ENCODE assay signal across 13 mouse cellular contexts in the genomic region with DNA sequence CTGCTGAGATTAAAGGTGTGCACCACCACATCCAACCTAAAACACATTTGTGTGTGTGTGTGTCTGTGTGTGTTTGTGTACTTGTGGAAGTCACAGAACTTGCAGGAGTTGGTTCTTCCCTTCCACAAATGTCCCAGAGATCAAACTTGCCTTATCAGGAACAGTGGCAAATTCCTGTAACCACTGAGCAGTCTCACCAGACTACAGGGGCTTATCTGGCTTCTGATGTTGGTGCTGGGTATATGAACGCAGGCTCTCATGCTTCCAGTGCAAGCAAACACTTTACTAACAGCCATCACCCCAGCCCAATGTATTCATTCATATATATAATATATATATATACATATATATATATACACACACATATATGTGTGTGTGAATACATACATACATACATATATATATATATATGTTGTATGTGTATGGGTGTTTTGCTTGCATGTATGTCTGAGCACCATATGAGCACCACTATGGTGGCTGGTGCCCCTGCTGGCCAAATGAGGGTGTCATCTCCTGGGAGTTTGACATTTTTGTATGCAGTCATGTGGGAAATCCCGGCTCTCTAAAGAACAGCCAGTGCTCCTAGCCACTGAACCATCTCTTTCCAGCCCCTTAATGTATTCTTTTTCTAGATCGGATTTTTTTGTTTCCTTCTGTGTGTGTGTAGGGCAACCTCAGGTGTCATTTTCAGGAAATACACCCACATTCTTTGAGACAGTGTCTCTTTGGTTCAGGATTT. TPM values are rescaled to one million over a fixed set of nuclear protein-coding genes. Genes with fewer than 3 reads are reported as not detected.
DNase-seq lines count a peak whose midpoint lies in the region; ATAC-seq and TF ChIP-seq lines count a peak whose summit lies in the region.
"Had no signal": no experiment of that assay in that cellular context is flagged by ENCODE, and none has a peak within 500 bp of the region (broad histone marks: within the 10 kb centered on the region; RNA-seq: fewer than 3 reads in every experiment).

No protein-coding gene starts in this region.

- peak; percentile 47 for DNase-seq in kidney, postnatal 0 days (ENCODE audit: low spot score)
- DNase-seq in CD8-positive naive resting alpha-beta T cell, adult 2 months (ENCODE audit: low read depth in 2 of 2, low spot score in 2 of 2): peak; percentile 22 to 27
- DNase-seq in naive thymus-derived CD4-positive, alpha-beta T cell, adult 2 months (ENCODE audit: low read depth): peak; percentile 63
- no peak for DNase-seq in cerebellum, postnatal 10 days
- DNase-seq in right cerebral cortex, adult 2 months (ENCODE audit: low spot score in 2 of 2): no peak
- DNase-seq in layer of hippocampus, adult 18-20 months (ENCODE audit: low spot score in 2 of 2): no peak
- DNase-seq: adrenal gland, postnatal 25 days had no signal

- no peaks in the 10 kb centered on the region for H3K9me3 ChIP-seq in kidney, postnatal 0 days (replicated peaks; ENCODE audit: low read length)
- no peaks in the 10 kb centered on the region for H3K9me3 ChIP-seq in kidney, embryonic 14.5 days (ENCODE audit: control insufficient read depth, low read length)
- H3K9me3 ChIP-seq: embryonic facial prominence, embryonic 12.5 days had no signal

- H3K9ac ChIP-seq in kidney, postnatal 0 days (ENCODE audit: low read depth, low read length): no peak overlapping the region
- H3K9ac ChIP-seq in kidney, embryonic 14.5 days (ENCODE audit: low read depth, low read length): no peak overlapping the region
- H3K9ac ChIP-seq: embryonic facial prominence, embryonic 12.5 days had no signal

- no peaks in the 10 kb centered on the region for H3K27me3 ChIP-seq in kidney, postnatal 0 days (ENCODE audit: insufficient read depth, low read length)
- no peaks in the 10 kb centered on the region for H3K27me3 ChIP-seq in kidney, embryonic 14.5 days (ENCODE audit: control insufficient read depth, insufficient read depth, low read length)
- H3K27me3 ChIP-seq: embryonic facial prominence, embryonic 12.5 days had no signal

- no peak for TF ChIP-seq POLR2A in bone marrow, adult 2 months (IDR thresholded peaks at IDR 0.05; ENCODE audit: borderline replicate concordance, control insufficient read depth, low read depth, low read length)

- 40% methylated on average over 3 of the region's 3 CpGs for WGBS in kidney, postnatal 0 days
- WGBS in kidney, embryonic 14.5 days: 69% methylated on average over 3 of the region's 3 CpGs
- 52% methylated on average over 3 of the region's 3 CpGs for WGBS in bone marrow, adult 2 months

- H3K36me3 ChIP-seq in kidney, postnatal 0 days (ENCODE audit: insufficient read depth, low read length): no peaks in the 10 kb centered on the region
- H3K36me3 ChIP-seq in kidney, embryonic 14.5 days (ENCODE audit: control insufficient read depth, insufficient read depth, low read length): no peaks in the 10 kb centered on the region
- H3K36me3 ChIP-seq: embryonic facial prominence, embryonic 12.5 days had no signal

- H3K4me3 ChIP-seq in kidney, postnatal 0 days (replicated peaks; ENCODE audit: low read depth, low read length): no peak overlapping the region
- no peak overlapping the region for H3K4me3 ChIP-seq in kidney, embryonic 14.5 days (ENCODE audit: low read length)
- no peak overlapping the region for H3K4me3 ChIP-seq in bone marrow, adult 2 months (replicated peaks; ENCODE audit: control insufficient read depth, low read depth, low read length)
- H3K4me3 ChIP-seq: embryonic facial prominence, embryonic 12.5 days had no signal

- H3K27ac ChIP-seq in kidney, postnatal 0 days: no peak overlapping the region
- no peak overlapping the region for H3K27ac ChIP-seq in kidney, embryonic 14.5 days (ENCODE audit: low read depth, low read length)
- H3K27ac ChIP-seq in bone marrow, adult 2 months (ENCODE audit: control insufficient read depth, insufficient read depth, low read depth, low read length, poor library complexity): no peak overlapping the region
- H3K27ac ChIP-seq: embryonic facial prominence, embryonic 12.5 days; macrophage had no signal

- no peak for ATAC-seq in kidney, postnatal 0 days (replicated peaks; ENCODE audit: low FRiP score, low read depth)
- no peak for ATAC-seq in kidney, embryonic 14.5 days (ENCODE audit: low FRiP score, low TSS enrichment)

- peak; percentile 57 for TF ChIP-seq CTCF in kidney, postnatal 0 days (IDR thresholded peaks at IDR 0.05; ENCODE audit: low read depth)
- peak; percentile 50; the same call in 1 of the 2 replicates for TF ChIP-seq CTCF in bone marrow, adult 2 months (IDR thresholded peaks at IDR 0.05; ENCODE audit: control insufficient read depth, insufficient read depth, low read length)

- no peak overlapping the region for H3K4me2 ChIP-seq in kidney, postnatal 0 days (ENCODE audit: low read length)
- H3K4me2 ChIP-seq in kidney, embryonic 14.5 days (replicated peaks; ENCODE audit: low read depth, low read length): no peak overlapping the region
- H3K4me2 ChIP-seq: embryonic facial prominence, embryonic 12.5 days; heart, embryonic 11.5 days had no signal

- H3K4me1 ChIP-seq in kidney, postnatal 0 days (replicated peaks; ENCODE audit: insufficient read depth, low read length): no peaks in the 10 kb centered on the region
- no peaks in the 10 kb centered on the region for H3K4me1 ChIP-seq in kidney, embryonic 14.5 days (ENCODE audit: control insufficient read depth, insufficient read depth, low read length)
- no peaks in the 10 kb centered on the region; the same call in 1 of the 2 replicates for H3K4me1 ChIP-seq in bone marrow, adult 2 months (ENCODE audit: control insufficient read depth, insufficient read depth, low read length)

RNA-seq across cellular contexts. Expression of a gene that starts 2.2 kb away (rescaled TPM):
- polyA plus RNA-seq in kidney, postnatal 0 days (2015; fragmentation: Nextera tagmentation; extraction: Ambion mirVana): 29.7 and 32.1 TPM in 2 replicates
- 49.0 and 61.9 TPM in 2 replicates for polyA plus RNA-seq in kidney, embryonic 14.5 days (2014; fragmentation: Nextera tagmentation; extraction: Ambion mirVana)
- polyA plus RNA-seq in bone marrow, adult 2 months (2011; ENCODE audit: insufficient read depth, insufficient read length, low replicate concordance, missing spikeins): 7.8 and 10.4 TPM in 2 replicates
- 1 to 10 TPM; 6.1 to 6.4 TPM for total RNA-seq in layer of hippocampus, adult 18-20 months (2021)

RNA-seq across cellular contexts. Expression of a gene that starts 14.8 kb away (rescaled TPM):
- not detected in 2 replicates for polyA plus RNA-seq in kidney, postnatal 0 days (2015; fragmentation: Nextera tagmentation; extraction: Ambion mirVana)
- 0.11 TPM in 1 of 2 replicates, not detected in the other for polyA plus RNA-seq in kidney, embryonic 14.5 days (2014; fragmentation: Nextera tagmentation; extraction: Ambion mirVana)
- not detected in 2 replicates for polyA plus RNA-seq in bone marrow, adult 2 months (2011; ENCODE audit: insufficient read depth, insufficient read length, low replicate concordance, missing spikeins)
- total RNA-seq in layer of hippocampus, adult 18-20 months (2021): under 1 TPM; 0.12 to 0.30 TPM
- polyA plus RNA-seq: large intestine, adult 2 months; macrophage had no signal

RNA-seq across cellular contexts. Expression of a gene that starts 15.0 kb away (rescaled TPM):
- 422 and 451 TPM in 2 replicates for polyA plus RNA-seq in kidney, postnatal 0 days (2015; fragmentation: Nextera tagmentation; extraction: Ambion mirVana)
- polyA plus RNA-seq in kidney, embryonic 14.5 days (2014; fragmentation: Nextera tagmentation; extraction: Ambion mirVana): 756 and 811 TPM in 2 replicates
- 166 and 167 TPM in 2 replicates for polyA plus RNA-seq in bone marrow, adult 2 months (2011; ENCODE audit: insufficient read depth, insufficient read length, low replicate concordance, missing spikeins)
- total RNA-seq in layer of hippocampus, adult 18-20 months (2021): 100 to 1,000 TPM; 125 to 128 TPM

Comparison
In these comparisons a context has a peak if more than half of its experiments do, and no peak if none do; other contexts are left out.
1. DNase-seq: peak in kidney, postnatal 0 days (single experiment), CD8-positive naive resting alpha-beta T cell, adult 2 months (2 of 2) and naive thymus-derived CD4-positive, alpha-beta T cell, adult 2 months (single experiment); none in cerebellum, postnatal 10 days (0 of 2), right cerebral cortex, adult 2 months (0 of 2) and layer of hippocampus, adult 18-20 months (0 of 2).